Mouse (Mus musculus) layer of hippocampus, postnatal 25 days (tissue): Measurements from ENCODE around the gene Plppr3. TPM values are rescaled to one million over a fixed set of nuclear protein-coding genes. Genes with fewer than 3 reads are reported as not detected.
"Not testable (repeated sequence)": the region's sequence is repeated elsewhere in the genome, so short reads cannot be mapped to it uniquely, and the experiment has no call there.

Experiments used
- DNase-seq, 2 experiments: peaks; one replicate each; pipeline ENCODE4 v3.0.0; 2022; ENCODE audit warnings: mixed read lengths in 2 of 2, low spot score in 1 of 2; ENCODE audit errors: extremely low spot score in 1 of 2
- total RNA-seq, 2 experiments: library from RNA; stranded (reverse); gene quantifications; 2 replicates each; pipeline ENCODE4 v1.2.3; 2021

Plppr3 gene
- total RNA-seq, 2 experiments from 2014 or later = 32.4 to 34.4 TPM

DNA sequence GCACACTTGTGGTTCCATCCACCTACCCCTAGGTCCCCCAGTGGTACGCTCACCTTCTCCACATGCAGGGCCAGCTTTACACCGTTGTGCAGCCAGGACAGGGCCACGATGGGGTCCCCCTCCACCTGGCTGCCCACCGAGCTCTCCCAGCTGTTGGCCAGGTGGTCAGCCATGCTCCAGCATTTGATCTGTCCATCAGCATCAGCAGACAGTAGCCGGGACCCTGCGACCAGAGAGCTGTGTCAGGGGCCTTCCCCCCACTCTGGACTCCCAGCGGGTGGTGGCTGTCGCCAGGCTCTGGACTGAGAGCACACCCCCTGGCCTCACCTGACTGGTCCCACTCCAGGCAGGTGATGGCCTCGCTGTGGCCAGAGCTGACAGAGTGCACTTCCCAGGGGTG, 32.3 kb upstream of the Plppr3 start:
- DNase-seq = no peak

DNA sequence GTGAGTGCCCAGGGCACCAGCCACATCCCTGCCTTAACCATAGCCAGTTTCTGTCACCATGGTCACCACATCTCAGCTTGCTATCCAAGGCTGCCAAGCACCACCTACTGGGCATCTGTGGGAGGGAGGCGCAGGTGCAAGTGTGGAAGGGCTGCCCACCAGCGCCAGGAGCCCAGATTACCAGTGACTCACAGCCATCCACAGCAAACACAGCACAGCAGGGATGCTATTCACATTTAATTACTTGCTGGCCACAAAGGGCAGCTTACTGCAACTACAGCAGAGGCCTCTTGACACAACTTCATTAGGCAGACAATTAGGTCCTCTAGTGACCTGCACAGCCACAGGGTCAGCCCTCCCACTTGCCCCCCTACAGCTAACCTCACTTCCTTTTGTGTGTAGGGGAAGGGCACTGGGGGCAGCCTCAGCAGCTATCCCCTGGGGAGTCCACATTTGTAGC, 26.5 kb upstream of the Plppr3 start:
- peak; percentile 34 to 46 for DNase-seq

DNA sequence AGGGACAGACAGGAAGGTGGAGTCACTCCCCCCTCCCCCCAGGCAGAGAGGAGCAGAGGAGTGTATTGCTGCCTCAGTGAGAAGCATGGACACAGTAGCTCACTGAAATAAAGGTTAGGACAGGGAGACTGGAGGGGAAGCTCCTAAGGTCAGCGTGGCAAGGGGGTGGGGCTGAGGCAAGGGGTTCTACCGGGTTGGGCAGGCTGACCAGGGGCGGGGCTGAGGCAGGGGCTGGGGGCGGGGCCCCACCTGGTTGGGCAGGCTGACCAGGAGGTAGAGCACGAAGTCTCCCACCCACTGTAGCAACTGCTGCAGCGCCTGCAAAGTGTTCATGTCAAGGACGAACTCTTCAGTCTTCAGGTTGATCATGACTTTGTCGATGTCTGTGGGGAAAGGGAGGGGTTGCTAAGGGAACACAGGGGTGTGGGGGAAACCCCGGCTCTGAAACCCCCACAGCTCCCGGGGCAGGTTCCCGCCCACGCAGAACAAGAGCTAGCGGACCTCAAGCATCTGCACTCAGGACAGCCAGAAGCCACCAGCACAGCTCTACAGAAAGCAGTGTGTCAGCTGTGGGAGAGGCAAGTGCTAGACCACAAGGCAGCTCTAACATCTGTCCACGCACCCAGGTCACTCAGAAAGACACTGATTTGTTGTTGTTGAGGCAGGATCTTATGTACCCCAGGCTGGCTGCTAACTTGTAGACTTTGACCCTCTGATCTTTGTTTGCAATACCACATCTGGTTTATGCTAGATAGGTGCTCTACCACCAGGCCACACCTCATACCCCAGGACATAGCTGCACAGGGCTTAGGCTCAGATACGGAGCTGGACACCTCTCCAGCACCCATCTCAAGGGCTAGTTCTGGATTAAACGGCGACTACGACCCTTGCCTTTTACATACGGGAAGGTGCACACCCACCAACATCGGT, 23.1 kb upstream of the Plppr3 start:
- no peak for DNase-seq

DNA sequence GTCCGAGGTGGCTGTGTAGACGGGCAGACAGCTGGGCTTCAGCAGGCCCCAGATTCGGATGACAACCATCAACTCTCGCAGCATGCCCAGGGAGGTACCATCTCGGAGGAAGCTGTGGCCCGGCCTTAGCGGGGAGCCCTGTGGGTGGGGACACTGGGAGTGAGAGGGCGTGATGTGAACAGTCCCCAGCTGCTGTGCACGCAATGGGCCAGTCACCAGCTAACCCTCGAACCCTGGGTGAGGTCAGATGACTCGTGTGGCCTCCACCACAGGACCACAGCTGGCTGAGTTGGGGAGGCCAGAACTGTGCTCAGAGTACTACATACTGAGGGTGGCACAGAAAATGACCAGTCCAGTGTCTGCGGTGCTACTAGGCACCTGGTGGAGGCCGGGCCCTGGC, 22.4 kb upstream of the Plppr3 start:
- DNase-seq = no peak

GRCm38 (mm10) chr10:79896306-79896705, 21.9 kb upstream of the Plppr3 start:
- DNase-seq = no peak

GRCm38 (mm10) chr10:79892451-79893118, 18.2 kb upstream of the Plppr3 start:
- DNase-seq = peak; percentile 58 to 88

GRCm38 (mm10) chr10:79890670-79891069, 16.2 kb upstream of the Plppr3 start, which contains the start of gene Cfd:
Gene Cfd (plus strand): TSS chr10:79890853.
- DNase-seq = no peak

GRCm38 (mm10) chr10:79889386-79889785, 15.0 kb upstream of the Plppr3 start:
- no peak for DNase-seq

DNA sequence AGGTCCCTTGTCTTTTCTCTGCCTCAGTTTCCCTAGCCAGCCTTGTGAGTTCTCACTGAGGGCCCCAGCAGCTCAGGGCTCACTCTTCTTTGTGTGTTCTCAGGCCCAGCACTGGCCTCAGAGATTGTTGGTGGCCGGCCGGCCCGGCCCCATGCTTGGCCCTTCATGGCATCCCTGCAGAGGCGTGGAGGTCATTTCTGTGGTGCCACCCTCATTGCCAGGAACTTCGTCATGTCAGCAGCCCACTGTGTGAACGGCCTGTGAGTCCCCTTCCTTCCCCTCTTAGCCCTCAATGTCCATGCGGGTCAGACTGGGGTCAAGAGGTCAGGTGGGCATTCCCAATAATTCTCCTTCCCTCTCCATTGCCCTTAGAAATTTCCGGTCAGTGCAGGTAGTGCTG, 12.2 kb upstream of the Plppr3 start:
- DNase-seq = no peak

GRCm38 (mm10) chr10:79886054-79886453, 11.6 kb upstream of the Plppr3 start, which contains the start of gene Elane:
Gene Elane (plus strand): TSS chr10:79886247.
- no peak for DNase-seq

- not testable (repeated sequence) for DNase-seq
These were observed 10.5 kb upstream of the Plppr3 start for GRCm38 (mm10) chr10:79884938-79885337.

DNA sequence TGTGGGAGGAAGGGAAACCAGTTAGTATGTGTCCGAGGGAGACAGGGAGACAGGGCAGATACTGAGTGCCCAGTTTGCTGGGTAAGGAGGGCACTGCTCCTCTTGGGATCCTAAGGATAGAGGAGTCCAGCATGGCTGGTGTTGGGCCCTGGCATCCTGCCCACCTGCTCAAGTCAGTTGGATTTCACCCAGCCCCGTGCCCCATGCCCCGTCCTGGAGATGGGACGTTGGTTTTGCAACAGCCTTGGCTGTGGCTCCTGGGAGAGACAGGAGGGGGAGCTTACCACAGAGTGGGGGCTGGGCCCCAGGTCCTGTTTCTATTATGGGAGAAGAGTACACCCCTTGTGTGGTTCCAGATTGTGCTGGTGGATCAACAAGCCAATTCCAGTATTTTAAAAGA, 10.0 kb upstream of the Plppr3 start:
- no peak for DNase-seq

- peak; percentile 59 to 88 for DNase-seq
These were observed 9.1 kb upstream of the Plppr3 start for GRCm38 (mm10) chr10:79883297-79884084.

DNA sequence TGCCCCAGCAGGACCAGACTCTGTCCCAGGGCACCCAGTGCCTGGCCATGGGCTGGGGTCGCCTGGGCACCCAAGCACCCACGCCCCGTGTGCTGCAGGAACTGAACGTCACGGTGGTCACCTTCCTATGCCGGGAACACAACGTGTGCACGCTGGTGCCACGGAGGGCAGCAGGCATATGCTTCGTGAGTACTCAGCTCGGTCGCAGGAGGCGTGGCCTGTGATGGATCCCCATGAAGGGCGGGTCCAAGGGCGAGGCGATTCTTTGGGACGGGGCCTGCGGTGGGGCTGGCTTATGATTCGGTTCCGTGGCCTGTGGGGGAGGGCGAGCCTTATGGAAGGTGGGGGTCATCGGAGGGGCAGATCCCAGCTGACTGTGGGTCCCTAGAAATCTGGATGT, 7.5 kb upstream of the Plppr3 start:
- no peak for DNase-seq

GRCm38 (mm10) chr10:79880721-79881120, 6.3 kb upstream of the Plppr3 start:
- DNase-seq = no peak

DNA sequence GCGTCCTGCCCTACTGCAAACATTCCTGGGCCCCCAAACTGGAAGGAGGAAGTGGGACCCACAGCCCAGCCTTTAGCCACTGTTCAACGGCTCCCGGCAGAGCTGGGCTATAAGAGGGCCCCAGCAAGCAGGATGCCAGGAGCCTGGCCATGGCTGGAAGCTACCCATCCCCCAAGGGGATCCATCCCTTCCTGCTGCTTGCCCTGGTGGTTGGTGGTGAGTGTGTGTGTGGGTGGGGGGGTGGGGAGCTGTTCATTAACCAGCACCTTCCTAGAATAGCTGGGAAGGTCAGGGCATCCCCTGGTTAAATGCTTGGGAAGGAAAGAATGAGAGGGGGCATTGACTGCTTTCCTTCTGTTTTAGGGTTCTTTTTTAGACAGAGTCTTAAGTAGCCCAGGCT, 5.1 kb upstream of the Plppr3 start:
- no peak for DNase-seq

- DNase-seq = no peak
These were observed 3.3 kb upstream of the Plppr3 start for GRCm38 (mm10) chr10:79877757-79878156.

- no peak for DNase-seq
These were observed 2.7 kb upstream of the Plppr3 start for GRCm38 (mm10) chr10:79877174-79877573.

DNA sequence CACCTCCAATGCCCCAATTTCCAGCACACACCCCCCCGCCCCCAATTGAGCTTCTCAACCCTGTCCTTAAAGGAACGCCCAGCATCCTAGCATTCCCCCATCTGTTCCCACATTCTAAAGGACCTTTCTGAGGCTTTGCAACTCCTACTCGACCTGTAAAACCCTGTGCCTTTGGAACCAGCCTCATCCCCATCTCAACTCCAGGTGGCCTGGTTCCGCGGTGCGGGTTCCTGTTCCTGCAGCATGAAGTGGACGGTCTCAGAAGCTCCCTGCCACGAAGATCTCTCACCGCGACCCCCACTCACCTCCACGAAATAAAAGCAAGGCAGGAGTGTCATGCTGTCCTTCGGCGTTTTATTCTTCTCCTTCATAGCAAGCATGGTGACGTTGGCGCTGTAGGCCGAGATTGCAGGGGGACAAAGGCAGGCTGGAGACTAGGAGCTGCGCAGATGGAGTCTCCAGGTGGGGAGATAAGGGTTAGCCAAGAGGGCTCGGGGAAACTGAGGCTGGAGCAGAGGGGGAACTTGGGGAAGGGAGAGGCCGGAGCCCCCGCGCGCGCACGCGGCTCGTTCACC, 632 bp downstream of the Plppr3 start:
- DNase-seq = no peak

GRCm38 (mm10) chr10:79873313-79873712, 1.1 kb downstream of the Plppr3 start:
- DNase-seq = no peak
